Mouse (Mus musculus) cerebellum, adult 2 months (tissue): Measurements from ENCODE around the gene Ly9. TPM values are rescaled to one million over a fixed set of nuclear protein-coding genes. Genes with fewer than 3 reads are reported as not detected.

Experiments
- DNase-seq, 2 experiments: peaks; one replicate each; pipeline ENCODE4 v3.0.0; 2021
- H3K27ac ChIP-seq: fragments of 200-500 bp; 2 replicates; pipeline ENCODE4 v1.5.1; 2012; ENCODE audit warnings: low read length, control low read depth, inconsistent platforms; ENCODE audit not compliant: insufficient read depth
- H3K27me3 ChIP-seq: fragments of 200-500 bp; 2 replicates; pipeline ENCODE4 v1.6.1; 2012; ENCODE audit warnings: inconsistent platforms, mild to moderate bottlenecking, low read length, moderate library complexity; ENCODE audit not compliant: control insufficient read depth, insufficient read depth
- H3K4me1 ChIP-seq: fragments of 200-500 bp; 2 replicates; pipeline ENCODE4 v1.6.1; 2011; ENCODE audit warnings: low read length; ENCODE audit not compliant: control insufficient read depth, insufficient read depth
- H3K4me3 ChIP-seq: fragments of 200-500 bp; replicated peaks from 2 replicates; pipeline ENCODE3; 2011; ENCODE audit warnings: mild to moderate bottlenecking, low read depth, low read length, control low read depth; ENCODE audit not compliant: insufficient read depth
- CTCF ChIP-seq: fragments of 200-500 bp; IDR thresholded peaks from 2 replicates; pipeline ENCODE4 v1.5.1; 2011; ENCODE audit warnings: low read depth, mild to moderate bottlenecking, control low read depth, low read length, moderate library complexity, borderline replicate concordance; ENCODE audit not compliant: insufficient read depth
- POLR2A ChIP-seq: fragments of 200-500 bp; IDR thresholded peaks from 2 replicates; pipeline ENCODE4 v1.6.1; 2011; ENCODE audit warnings: low read length, control low read depth, borderline replicate concordance; ENCODE audit not compliant: insufficient read depth
- WGBS: fragments of 180-500 bp; shearing (Covaris S2); methylation state at CpG from one replicate; pipeline ENCODE4 v1.1.7; 2018; 5-methylcytosine and 5-hydroxymethylcytosine counted together
- polyA plus RNA-seq: library from polyadenylated mRNA; depleted of rRNA; stranded (reverse); fragments of >200 nt; gene quantifications from 2 replicates; pipeline ENCODE4 v1.2.3, GENCODE M21; 2012; rRNA removed

The Ly9 gene
- polyA plus RNA-seq, 1 experiment: 0.16 TPM

- Histone ChIP-seq H3K4me1 (no peaks in the 10 kb centered on the region), H3K27ac (no peak overlapping the region), H3K27me3 (no peaks in the 10 kb centered on the region), H3K4me3 (no peak overlapping the region)
- TF ChIP-seq POLR2A: no peak
- TF ChIP-seq CTCF: no peak
- DNase-seq: no peak
- 73% methylated on average over 2 of the region's 2 CpGs for WGBS
Measured at GRCm38 (mm10) chr1:171560262-171560661, 46.9 kb downstream of the Ly9 start.

- TF ChIP-seq POLR2A: no peak
- no peak for TF ChIP-seq CTCF
- no peaks in the 10 kb centered on the region for H3K4me1 ChIP-seq
- no peak within 1 kb of the TSS for H3K4me3 ChIP-seq
- H3K27ac ChIP-seq: no peak within 1 kb of the TSS
- no peaks in the 10 kb centered on the region for H3K27me3 ChIP-seq
- DNase-seq: no peak
- 79% methylated on average over 4 of the region's 4 CpGs for WGBS
Measured at GRCm38 (mm10) chr1:171558898-171559297, 48.3 kb downstream of the Ly9 start, which contains the start of gene Cd244a. Cd244a (plus strand) TSS chr1:171559193.

GRCm38 (mm10) chr1:171558407-171558806, 48.8 kb downstream of the Ly9 start:
- 66% methylated on average over 6 of the region's 6 CpGs for WGBS
- no peak overlapping the region for H3K4me3 ChIP-seq
- H3K27ac ChIP-seq: no peak overlapping the region
- no peaks in the 10 kb centered on the region for H3K27me3 ChIP-seq
- TF ChIP-seq POLR2A: no peak
- TF ChIP-seq CTCF: no peak
- no peak for DNase-seq
- no peaks in the 10 kb centered on the region for H3K4me1 ChIP-seq

DNA sequence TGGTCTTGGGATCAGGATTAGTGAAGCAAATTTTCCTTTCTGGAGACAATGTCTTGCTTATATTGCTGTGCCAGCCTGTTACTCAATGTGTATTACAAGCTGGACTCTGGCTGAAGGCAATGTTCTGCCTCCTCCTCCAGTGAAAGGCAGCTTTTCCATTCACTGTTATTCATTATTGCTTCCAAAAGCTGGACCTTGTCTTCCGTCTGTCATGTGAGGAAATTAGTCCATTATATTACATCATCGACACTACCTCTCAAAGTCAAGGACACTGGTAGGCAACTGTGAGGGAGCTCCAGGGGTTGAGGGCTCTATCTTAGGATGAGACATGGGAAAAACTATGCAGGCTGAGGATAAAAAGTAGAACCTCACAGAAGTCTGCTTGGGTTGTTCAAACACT, 50.8 kb downstream of the Ly9 start:
- H3K27me3 ChIP-seq: no peaks in the 10 kb centered on the region
- no peak overlapping the region for H3K4me3 ChIP-seq
- H3K4me1 ChIP-seq: no peaks in the 10 kb centered on the region
- WGBS: 93% methylated on average over 2 of the region's 2 CpGs
- no peak for TF ChIP-seq CTCF
- no peak for TF ChIP-seq POLR2A
- no peak overlapping the region for H3K27ac ChIP-seq
- DNase-seq: no peak

DNA sequence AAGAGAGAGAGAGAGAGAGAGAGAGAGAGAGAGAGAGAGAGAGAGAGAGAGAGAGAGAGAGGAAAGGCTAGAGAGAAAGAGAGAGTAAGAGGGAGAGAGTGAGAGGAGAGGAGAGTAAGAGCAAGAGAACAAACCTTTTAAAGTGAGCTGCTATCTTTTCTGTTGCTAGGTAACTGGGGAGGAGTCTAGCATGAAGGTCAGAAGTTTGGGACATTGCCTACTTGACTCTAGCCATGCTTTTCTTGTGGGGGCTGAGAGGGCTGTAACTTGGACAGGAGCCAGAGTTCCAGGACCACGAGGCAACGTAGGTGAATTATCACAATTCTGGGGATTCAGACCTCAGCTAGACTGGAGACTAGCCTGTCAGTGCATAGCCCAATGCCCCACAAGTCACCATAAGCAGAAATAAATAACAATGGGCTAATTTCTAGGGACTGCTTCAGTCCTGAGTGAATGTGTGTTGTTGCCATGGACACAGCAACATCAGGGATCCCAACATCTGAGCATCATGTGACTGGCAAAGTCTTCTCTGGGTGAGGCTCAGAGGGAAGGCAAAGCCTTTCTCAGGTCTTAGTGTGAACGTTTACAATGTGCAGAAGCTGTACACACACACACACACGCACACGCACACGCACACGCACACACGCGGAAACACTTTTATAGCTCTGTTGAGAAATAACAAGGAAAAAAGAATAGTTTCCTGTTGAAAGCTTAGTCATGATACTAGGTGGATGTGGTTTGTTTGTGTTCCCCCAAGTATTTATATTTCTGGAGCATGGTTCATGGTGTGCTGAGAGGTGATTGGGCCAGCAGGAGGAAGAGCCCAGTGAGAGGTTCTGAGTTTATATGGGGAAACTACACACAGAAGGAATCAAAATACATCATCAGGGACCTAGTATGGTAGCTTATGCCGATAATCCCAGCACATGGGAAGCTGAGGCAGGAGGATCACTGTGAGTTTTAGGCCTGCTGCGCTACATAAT, 53.6 kb downstream of the Ly9 start:
- no peak for TF ChIP-seq POLR2A
- no peak for TF ChIP-seq CTCF
- Histone ChIP-seq H3K27ac (no peak overlapping the region), H3K4me3 (no peak overlapping the region), H3K4me1 (no peaks in the 10 kb centered on the region), H3K27me3 (no peaks in the 10 kb centered on the region)
- WGBS: 72% methylated on average over 11 of the region's 11 CpGs
- DNase-seq: no peak

GRCm38 (mm10) chr1:171552230-171552629, 55.0 kb downstream of the Ly9 start:
- no peaks in the 10 kb centered on the region for H3K4me1 ChIP-seq
- WGBS: 42% methylated on average over 2 of the region's 2 CpGs
- DNase-seq: no peak
- H3K27ac ChIP-seq: no peak overlapping the region
- no peak for TF ChIP-seq CTCF
- no peak overlapping the region for H3K4me3 ChIP-seq
- no peaks in the 10 kb centered on the region for H3K27me3 ChIP-seq

GRCm38 (mm10) chr1:171551326-171551725, 55.9 kb downstream of the Ly9 start:
- Histone ChIP-seq H3K4me3 (no peak overlapping the region), H3K27me3 (no peaks in the 10 kb centered on the region), H3K27ac (no peak overlapping the region), H3K4me1 (no peaks in the 10 kb centered on the region)
- no peak for DNase-seq
- 77% methylated on average over 7 of the region's 7 CpGs for WGBS
- TF ChIP-seq CTCF (no peak), POLR2A (no peak)

DNA sequence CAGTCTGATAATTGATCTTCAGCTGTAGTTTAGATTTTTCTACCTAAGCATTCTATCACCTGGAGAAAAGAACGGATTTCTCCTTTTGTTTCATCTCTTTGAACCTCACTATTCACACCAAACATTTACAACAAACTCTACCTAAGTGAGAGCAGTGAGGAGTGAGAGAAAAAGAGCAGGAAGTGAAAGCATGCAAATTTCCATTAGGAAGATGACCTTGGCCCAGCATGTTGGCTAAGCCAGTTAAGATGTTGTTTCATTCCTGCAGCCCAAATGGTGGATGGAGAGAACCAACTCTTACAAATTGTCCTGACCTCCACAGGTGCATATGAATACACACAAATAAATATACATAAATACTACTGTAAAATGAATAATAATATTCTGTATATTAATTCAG, 66.5 kb downstream of the Ly9 start:
- H3K4me1 ChIP-seq: no peaks in the 10 kb centered on the region
- H3K4me3 ChIP-seq: no peak overlapping the region
- TF ChIP-seq POLR2A (no peak), CTCF (no peak)
- DNase-seq: no peak
- no peaks in the 10 kb centered on the region for H3K27me3 ChIP-seq
- WGBS: 82% methylated on average over 1 of the region's 1 CpGs
- H3K27ac ChIP-seq: no peak overlapping the region

Other genes with a start within 250 kb of the Ly9 start
- 7.9 and 8.2 TPM in 2 replicates for gene Klhdc9, start 246.6 kb downstream of the Ly9 start, polyA plus RNA-seq
- gene Nectin4, start 237.3 kb downstream of the Ly9 start, polyA plus RNA-seq: 11.9 and 12.5 TPM in 2 replicates
- gene Arhgap30, start 218.5 kb downstream of the Ly9 start, polyA plus RNA-seq: 0.65 and 0.68 TPM in 2 replicates
- 98.7 and 107 TPM in 2 replicates for gene Usf1, start 196.1 kb downstream of the Ly9 start, polyA plus RNA-seq
- 2.2 and 3.2 TPM in 2 replicates for gene Tstd1, start 188.5 kb downstream of the Ly9 start, polyA plus RNA-seq
- gene F11r, start 169.9 kb downstream of the Ly9 start, polyA plus RNA-seq: 8.7 and 10.1 TPM in 2 replicates
- 7.5 and 7.6 TPM in 2 replicates for gene Alyref2, start 103.9 kb downstream of the Ly9 start, polyA plus RNA-seq
- gene Itln1, start 72.1 kb downstream of the Ly9 start, polyA plus RNA-seq: not detected in 2 replicates
- gene Cd244a, start 48.2 kb downstream of the Ly9 start, polyA plus RNA-seq: 0.05 TPM in 1 of 2 replicates, not detected in the other
- 0.03 and 0.08 TPM in 2 replicates for gene Slamf7, start 45.6 kb upstream of the Ly9 start, polyA plus RNA-seq
- 0.55 and 0.69 TPM in 2 replicates for gene Cd48, start 74.6 kb upstream of the Ly9 start, polyA plus RNA-seq
- 0.06 TPM in 1 of 2 replicates, not detected in the other for gene Slamf1, start 159.7 kb upstream of the Ly9 start, polyA plus RNA-seq
- 0.90 and 1.0 TPM in 2 replicates for gene Cd84, start 232.3 kb upstream of the Ly9 start, polyA plus RNA-seq